Mouse (Mus musculus) mesoderm, embryonic 11.5 days (tissue): ENCODE results near the gene Nudt3.

Experiments used
- DNase-seq: peaks from one replicate; pipeline ENCODE4 v3.0.0-alpha.2; 2012; ENCODE audit warnings: low read depth, low spot score

Gene Nudt3

DNA sequence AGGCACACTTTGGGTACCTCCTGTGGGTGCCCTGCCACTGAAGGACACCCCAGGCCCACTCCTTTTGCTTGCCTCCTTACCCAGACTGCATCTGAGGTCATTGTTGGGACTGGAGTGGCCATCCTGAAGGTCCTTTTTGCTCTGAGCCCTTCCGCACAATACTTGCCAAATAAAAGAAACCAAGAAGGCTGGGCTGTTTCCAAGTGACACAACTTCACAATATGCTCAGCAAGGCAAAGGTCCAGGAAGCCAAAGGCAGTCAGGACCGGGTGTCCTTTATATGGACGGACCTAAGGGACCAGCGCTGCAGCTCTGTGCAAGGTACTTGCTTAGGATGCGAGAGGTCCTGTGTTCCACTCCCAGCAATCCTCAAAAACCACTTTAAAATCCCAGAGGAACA, 55.1 kb downstream of the Nudt3 start:
- no peak for DNase-seq

DNA sequence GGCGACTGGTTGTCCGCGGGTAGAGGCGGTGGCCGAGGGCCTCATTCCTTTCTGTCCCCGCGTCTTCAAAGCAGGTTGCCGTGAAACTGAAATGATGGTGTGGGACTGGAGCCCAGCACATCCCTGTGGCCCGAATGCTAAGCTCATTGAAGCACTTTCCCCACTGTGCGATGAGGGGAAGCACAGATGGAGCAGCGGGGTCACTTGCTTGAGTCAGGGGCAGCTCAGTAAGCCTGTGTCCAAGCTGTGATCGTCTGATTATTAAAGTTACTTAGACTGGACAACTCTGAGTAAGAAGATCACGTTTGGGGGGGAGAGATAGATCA, 57.4 kb downstream of the Nudt3 start:
- DNase-seq = no peak

DNA sequence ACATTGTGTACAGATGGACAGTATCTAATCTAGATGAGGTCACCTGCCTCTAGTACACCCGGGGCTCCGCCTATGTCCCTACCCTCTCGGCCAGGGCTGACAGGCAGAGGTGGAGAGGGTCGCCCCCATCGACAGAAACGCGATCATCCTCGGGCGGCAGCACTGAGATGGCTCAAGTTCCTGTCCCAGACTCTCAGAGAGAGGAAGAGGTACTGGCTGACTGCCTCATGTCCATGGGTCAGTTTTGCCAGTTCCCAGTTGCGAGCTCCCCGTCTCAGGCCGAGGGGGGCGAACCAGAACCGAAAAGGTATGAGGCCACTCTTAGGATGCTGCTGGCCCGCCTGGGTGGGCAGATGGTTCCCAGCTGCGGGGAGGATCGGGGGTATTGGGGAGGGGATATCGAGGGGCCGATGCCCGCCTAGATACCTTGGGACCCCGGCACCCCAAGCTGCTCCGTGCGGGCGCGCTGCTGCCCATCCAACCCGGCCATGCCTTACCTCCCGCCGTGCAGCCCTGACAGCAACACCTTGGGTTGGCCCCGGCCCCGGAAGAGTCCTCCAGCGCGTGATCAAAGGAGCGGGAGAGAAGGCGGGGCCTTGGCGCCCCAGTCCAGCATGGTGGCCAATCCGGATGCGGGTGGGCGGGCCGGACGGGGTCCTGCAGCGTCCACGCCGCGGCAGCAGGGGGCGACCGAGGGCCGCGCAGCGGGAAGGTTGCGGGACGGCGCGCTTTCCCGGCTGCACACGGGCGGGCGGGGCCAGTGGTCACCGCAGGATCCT, 57.9 kb downstream of the Nudt3 start, which contains the start of gene AI413582:
AI413582 (minus strand) TSS at position 594 of the 779 bp plus-strand sequence.
- peak; percentile 95 for DNase-seq

- DNase-seq = no peak
These were observed 58.7 kb downstream of the Nudt3 start for GRCm38 (mm10) chr17:27564391-27565162.

- no peak for DNase-seq
These were observed 59.5 kb downstream of the Nudt3 start for GRCm38 (mm10) chr17:27563771-27564244.

- DNase-seq = no peak
These were observed 61.3 kb downstream of the Nudt3 start for GRCm38 (mm10) chr17:27561809-27562526.

- no peak for DNase-seq
These were observed 62.3 kb downstream of the Nudt3 start for GRCm38 (mm10) chr17:27560926-27561480.

DNA sequence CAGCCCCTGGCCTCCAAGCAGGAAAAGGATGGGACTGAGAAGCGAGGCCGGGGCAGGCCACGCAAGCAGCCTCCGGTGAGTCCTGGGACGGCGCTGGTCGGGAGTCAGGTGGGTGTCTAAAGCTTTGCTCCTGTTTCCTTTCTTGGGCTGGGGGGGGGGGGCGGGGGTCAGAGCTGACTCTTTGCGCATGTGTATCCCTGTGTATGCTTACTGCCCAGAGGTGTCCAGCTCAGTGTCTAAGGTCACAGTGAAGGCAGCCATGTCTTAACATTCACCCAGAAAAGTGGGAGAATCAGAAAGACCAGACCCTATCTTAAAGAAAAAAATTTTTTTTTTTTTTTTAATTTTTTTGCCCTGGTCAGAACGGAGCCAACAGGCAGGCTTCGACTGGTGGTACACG, 63.7 kb downstream of the Nudt3 start:
- no peak for DNase-seq

GRCm38 (mm10) chr17:27558845-27559244, 64.5 kb downstream of the Nudt3 start:
- DNase-seq = no peak

DNA sequence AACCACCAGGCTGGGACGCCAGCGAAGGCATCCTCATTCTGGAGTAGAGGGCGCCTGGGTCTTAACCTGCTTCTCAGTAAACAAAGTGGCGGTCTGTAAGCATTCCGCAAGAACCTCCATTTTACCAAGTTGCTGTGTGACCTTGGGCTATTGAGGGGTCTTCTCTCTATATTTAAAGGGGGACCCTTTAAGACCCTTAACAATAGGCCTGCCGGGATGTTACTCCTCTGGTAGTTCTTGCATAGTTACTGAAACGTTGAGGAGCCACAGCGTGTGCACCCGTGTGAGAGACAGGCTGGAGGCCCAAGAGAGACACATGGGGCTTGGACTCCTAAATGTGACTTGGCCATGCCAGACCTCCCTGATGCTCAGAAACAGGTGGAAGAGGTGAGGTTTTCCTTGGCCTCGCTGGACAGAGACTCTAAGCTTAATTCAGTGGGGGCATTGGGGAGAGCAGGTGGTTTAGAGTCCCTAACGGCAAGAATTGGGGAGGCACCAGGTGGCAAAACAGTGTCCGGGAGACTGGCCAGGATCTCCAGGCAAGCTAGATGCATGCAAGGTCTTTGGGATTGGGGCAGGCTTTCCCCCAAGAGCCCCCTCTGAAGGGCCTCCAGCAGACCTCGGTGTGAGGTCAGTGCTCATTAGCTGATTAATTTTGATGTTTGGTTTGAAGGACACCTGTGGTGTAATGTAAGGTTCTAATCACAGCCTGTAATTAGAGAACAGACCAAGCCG, 65.2 kb downstream of the Nudt3 start:
- DNase-seq = no peak

DNA sequence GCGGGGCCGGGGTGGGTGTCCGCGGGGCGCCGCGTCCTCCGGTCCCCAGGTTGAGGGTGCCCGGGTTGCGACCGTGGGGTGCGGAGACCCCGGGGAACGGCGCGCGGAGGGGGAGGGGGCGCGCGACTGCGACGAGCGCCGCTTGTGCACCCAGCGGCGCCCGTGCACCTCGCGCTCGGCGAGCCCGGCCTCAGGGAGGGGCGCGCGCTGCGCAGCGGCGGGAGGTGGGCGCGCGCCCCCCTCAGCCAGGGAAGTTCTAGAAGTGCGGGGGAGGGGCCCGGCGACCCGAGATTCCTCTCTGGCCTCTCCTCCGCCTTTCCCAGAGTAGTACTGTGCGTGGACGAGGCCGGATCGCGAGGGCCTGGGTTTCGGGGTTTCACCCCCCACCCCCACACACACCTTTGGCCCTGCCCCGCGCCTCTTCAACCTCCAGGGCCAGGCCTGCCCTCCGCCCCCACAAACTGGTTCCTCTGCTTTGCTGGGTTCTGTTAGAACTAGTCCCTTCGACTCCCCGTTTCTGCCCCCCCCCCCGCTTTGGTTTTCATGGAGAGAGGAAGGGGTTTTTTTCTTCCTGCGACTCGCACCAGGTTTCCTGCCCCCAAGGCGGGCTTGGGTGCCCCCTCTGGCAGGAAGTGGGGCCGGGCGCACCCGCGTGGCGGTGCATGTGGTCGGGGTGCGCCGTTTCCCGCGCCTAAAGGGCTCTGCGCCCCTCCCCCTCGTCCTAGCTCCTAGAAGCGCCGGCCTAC, 65.9 kb downstream of the Nudt3 start:
- DNase-seq = peak; percentile 82

DNA sequence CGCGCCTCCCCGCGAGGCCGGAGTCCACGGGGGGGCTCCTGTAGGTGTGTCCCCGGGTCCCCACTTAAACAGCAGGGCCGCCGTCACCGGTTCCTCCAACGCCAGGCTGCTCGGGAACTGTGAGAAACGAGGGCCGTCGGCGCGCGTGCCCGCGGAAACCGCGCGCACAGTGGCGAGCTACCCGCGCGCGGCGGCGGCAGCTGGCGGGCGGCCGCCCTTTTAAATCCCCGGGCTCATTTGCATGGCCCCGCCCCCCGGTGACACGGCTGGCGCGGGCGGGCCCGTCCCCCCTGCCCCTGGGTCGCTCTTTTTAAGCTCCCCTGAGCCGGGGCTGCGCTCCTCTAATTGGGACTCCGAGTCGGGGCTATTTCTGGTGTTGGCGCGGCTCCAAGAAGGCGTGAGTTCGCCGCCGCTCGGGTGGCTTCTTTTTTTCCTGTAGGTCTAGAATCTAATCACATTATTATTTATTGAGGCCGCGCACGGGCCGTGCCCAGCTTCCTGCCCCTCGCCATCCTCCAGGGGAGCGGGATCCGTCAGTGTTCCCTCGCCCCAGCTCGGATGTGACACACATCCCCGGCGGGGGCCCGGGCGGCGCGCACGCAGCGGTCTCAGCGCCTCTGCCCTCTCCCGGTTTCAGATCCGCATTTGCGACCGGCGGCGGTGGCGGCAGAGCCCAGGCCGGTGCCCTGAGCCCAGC, 66.8 kb downstream of the Nudt3 start, which contains the start of gene Hmga1:
Hmga1 (plus strand) TSS at position 183 of the 697 bp plus-strand sequence.
- peak; percentile 94 for DNase-seq

- peak; percentile 94 for DNase-seq
These were observed 67.7 kb downstream of the Nudt3 start for GRCm38 (mm10) chr17:27555512-27556172.

DNA sequence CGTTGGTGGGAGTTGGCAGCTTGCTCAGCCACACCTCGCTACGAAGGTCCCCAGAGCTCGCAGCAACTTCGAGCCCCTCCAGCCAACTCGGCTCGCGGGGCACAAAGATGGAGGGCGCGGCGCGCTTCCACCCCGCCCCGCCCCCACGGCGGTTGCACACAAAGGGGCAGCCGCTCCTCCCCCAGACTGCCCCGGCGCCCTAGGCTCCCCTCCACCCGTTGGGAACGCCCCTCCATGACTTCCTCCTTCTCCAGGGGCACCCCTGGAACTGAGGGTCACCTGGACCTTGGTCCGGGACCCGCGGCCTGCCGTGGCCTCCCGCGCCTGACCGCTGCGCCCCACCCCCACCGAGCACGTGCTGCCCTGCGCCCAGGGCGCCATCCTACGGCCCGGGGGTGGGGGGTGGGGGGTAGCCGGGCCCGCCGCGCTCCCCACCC, 68.2 kb downstream of the Nudt3 start:
- DNase-seq = peak; percentile 87

- DNase-seq = no peak
These were observed 69.0 kb downstream of the Nudt3 start for GRCm38 (mm10) chr17:27554062-27554960.

- no peak for DNase-seq
These were observed 70.8 kb downstream of the Nudt3 start for GRCm38 (mm10) chr17:27552215-27553201.

DNA sequence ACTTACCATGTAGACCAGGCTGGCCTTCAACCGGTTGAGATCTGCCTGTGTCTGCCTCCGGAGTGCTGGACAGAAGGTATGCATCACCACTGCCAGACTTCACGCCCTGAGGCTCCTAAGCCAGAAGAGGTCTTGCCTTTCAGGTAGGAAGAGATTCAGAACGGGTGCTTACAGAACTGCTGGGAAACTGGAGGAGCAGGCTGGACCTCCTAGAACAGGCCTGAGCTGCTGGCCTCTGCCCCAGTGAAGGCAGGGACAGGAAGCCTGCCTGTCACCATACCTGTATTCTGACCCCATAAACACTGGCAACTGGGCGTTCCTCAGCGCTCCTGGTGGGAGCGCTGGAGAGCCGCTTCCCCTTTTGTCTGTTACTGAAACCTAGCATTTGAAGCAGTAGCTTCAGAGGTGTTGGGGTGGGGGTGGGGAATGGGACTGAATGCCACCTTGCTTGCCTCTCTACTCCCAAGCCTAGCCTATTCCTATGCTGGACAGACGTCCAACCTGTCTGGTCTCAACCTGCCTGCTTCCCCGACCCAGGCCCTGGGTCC, 71.8 kb downstream of the Nudt3 start:
- no peak for DNase-seq
